Mouse (Mus musculus): ENCODE measurements around the gene Iqgap2.

GRCm38 (mm10) chr13:95667260-95667659, 224.5 kb downstream of the Iqgap2 start:
- TF ChIP-seq CTCF (IDR thresholded peaks at IDR 0.05) (peak; percentile 76), POLR2A (IDR thresholded peaks at IDR 0.05; ENCODE audit: insufficient read depth, low read depth, low read length) (no peak), EP300 (IDR thresholded peaks at IDR 0.05; ENCODE audit: insufficient read depth, low read depth, low read length) (no peak)

Data from heart, adult 2 months (tissue).